Mouse (Mus musculus): ENCODE results near the gene Mrpl4. TPM values are rescaled to one million over a fixed set of nuclear protein-coding genes. Genes with fewer than 3 reads are reported as not detected.
A peak's percentile ranks its signal among the peaks of the same experiment; 100 is the strongest.

The Mrpl4 gene
- total RNA-seq (2017), result 26.6 and 35.2 TPM in 2 replicates

DNA sequence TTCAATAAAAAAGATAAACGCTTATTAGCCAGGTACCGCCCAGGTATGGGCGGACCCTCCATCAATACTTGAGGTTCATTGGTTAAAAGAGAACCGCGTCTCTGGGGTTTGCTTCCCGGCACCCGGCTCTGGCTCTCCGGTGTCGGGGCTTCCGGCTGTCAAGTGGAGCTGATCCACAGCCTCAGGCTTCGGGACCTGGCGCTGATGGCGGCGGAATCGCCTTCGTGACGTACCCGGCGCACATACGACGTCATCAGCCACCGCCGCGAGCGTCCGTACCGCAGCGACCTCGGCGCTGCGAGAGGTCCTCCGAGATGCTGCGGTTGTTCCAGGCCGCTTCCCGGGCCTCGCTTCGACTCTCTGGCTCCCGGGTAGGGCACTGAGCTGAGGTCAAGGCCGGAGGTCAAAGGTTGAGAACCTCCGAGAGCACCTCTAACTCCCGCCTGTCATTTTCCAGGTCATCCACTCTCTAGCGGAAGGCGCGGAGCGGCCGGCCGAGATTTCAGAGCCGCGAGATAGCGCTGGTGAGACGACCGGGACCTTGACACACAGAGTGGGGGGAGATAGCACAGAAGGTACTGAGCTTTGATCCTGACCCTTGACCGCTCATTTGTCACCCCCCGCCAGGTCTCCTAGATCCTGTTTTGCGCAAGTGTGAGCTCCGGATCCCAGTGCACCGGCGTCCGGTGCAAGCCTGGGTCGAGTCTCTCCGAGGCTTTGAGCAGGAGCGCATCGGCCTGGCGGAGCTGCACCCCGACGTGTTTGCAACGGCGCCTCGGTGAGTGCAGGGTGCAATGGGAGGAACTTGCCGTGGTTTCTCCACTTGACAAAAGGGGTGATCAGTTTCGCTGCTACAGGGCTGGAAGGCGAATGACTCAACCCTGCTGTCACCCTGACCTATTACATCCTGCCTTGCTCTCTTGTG, at the start of gene Mrpl4:
Gene Mrpl4 (plus strand): TSS at position 112 of the 925 bp plus-strand sequence.
- peak; percentile 81 to 96 for ATAC-seq (replicated peaks in 1 of 2; ENCODE audit: insufficient read depth in 1 of 2, low FRiP score in 2 of 2, low TSS enrichment in 1 of 2, low read depth in 1 of 2, poor library complexity in 2 of 2, severe bottlenecking in 2 of 2)

DNA sequence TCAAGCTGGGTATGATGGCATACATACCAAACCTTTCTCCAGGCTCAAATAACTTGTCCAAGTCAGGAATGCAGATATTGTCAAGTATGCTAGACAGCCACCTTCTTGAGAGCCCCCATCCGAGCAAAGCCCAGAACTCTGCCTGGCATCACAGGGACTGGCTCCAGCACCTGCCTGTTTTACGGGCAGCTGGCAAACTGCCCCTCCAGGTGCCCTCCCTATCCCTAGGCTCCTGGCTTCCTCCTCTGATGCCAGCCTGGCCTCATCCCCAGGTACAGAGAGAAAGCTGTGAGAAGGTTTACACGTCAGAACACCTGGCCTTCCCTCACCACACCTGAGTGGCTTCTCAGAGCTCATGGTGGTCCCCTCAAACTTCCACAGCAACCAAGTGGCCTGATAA, 45.5 kb upstream of the Mrpl4 start:
- ATAC-seq (replicated peaks in 1 of 2; ENCODE audit: insufficient read depth in 1 of 2, low FRiP score in 2 of 2, low TSS enrichment in 1 of 2, low read depth in 1 of 2, poor library complexity in 2 of 2, severe bottlenecking in 2 of 2), result no peak

DNA sequence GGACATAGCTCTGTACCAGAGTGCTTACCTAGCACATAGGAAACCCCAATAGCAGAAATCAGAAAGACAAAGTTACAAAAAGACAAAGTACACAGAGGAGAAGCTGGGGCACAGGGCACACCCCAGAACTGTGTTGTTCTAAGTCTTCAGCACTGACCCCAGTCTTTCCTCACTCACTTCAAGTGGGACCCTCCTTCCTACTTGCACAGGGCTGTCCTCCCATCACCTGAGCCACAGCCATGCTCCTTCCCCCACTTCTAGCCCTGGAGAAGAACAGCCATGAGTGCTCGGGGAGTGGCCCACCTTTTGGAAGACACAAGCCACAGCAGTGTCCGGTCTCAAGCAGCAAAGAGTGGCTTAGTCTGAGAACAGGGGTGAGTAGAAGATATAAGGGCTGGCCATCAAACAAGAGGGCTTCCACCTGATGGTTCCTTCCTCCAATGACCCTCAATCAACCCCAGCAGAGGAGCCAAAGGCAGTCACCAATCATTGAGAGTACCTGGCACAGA, 43.1 kb upstream of the Mrpl4 start, which contains the start of gene Dnmt1:
Gene Dnmt1 (minus strand): TSS at position 459 of the 509 bp plus-strand sequence.
- ATAC-seq (replicated peaks in 1 of 2; ENCODE audit: insufficient read depth in 1 of 2, low FRiP score in 2 of 2, low TSS enrichment in 1 of 2, low read depth in 1 of 2, poor library complexity in 2 of 2, severe bottlenecking in 2 of 2), result no peak

DNA sequence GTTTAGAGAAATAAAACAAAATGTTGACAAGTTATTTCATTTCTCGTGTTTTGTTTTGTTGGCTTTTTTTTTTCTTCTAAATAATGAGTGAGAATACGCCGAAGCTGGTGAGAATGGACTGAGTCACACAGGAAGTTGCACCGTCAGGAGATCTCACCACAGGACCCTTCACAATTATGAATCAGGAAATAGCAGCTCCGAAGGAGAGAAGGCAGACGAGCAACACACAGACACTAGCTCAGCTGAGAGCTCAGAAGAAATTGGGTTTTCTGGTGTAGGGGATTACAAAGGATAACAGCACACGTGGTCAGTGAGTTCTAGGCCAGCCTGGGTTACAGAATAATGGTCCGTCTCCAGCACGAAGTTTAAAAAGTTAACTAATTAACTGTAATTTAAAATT, 41.0 kb upstream of the Mrpl4 start:
- ATAC-seq (replicated peaks in 1 of 2; ENCODE audit: insufficient read depth in 1 of 2, low FRiP score in 2 of 2, low TSS enrichment in 1 of 2, low read depth in 1 of 2, poor library complexity in 2 of 2, severe bottlenecking in 2 of 2), result peak; percentile 79 to 89

DNA sequence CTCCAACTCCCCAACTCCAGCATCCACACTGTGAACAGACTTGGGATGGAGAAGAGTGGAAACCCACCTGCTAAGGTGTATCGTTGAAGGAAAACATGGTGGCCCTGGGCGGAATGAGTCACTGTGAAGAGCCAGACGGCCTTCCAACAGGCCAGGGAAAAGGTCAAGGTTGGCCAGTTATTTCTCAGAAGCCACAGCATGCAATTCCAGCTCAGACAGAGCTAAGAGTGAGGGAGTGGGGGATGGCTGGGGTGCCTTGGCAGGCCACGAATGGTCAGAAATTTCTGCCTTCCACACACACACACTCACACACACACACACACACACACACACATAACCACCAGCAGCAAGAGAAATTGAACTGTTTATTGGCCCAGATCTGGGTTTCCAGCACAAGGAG, 36.9 kb upstream of the Mrpl4 start:
- no peak for ATAC-seq (replicated peaks in 1 of 2; ENCODE audit: insufficient read depth in 1 of 2, low FRiP score in 2 of 2, low TSS enrichment in 1 of 2, low read depth in 1 of 2, poor library complexity in 2 of 2, severe bottlenecking in 2 of 2)

DNA sequence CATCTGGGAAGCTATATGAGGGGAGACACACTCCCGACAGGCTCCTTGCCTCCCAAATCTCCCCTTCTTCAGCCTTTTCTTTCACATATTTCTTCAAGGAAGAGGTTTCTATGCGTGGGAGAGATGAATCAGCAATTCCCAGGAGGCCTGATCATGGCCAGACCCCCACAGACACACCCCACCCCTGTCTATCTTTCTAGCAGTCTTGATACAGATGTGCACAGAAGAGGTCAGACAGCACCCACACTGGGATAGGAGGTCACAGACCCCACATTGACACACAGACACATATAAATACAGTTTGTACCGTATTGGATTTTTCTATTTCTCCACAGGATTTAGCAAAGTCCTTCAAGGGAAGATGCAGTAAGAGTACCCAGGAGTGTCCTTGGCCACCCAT, 36.5 kb upstream of the Mrpl4 start:
- no peak for ATAC-seq (replicated peaks in 1 of 2; ENCODE audit: insufficient read depth in 1 of 2, low FRiP score in 2 of 2, low TSS enrichment in 1 of 2, low read depth in 1 of 2, poor library complexity in 2 of 2, severe bottlenecking in 2 of 2)

DNA sequence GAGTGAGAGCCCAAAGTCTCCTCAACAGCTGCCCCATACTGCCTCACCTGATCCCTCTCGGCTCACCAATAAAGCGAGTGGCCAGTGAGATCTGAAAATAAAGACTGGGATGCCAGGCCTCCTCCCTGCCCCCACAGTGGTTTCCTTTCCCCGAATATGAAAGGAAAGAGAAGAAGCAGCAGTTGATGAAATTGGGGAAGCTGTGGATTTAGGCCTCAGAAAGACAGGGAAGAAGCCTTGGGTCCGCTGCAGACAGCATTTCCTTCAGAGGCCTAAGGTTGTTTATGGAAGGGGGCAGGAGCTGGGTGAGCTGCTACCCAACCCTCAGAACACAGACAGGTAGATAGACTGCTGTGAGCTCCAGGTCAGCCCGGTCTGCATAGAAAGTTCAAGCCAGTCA, 35.8 kb upstream of the Mrpl4 start:
- no peak for ATAC-seq (replicated peaks in 1 of 2; ENCODE audit: insufficient read depth in 1 of 2, low FRiP score in 2 of 2, low TSS enrichment in 1 of 2, low read depth in 1 of 2, poor library complexity in 2 of 2, severe bottlenecking in 2 of 2)

DNA sequence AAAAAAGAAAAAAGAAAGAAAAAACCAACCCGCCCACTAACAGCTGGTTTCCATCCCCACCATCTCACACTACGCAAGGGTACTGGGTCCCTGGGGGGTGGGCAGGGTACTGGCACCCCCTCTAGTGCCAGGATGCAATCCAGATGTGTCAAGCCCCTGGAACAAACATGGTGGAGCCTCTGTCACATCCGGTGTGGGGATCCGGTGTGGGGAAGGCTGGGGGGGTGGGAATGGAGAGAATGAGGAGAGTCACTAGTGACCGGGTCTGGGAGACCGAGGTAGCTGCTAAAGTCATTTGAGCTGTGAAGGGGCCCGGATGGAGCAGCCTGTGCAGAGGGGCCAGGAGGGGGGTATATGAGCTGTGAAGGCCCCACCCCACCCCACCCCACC, 30.8 kb upstream of the Mrpl4 start:
- no peak for ATAC-seq (replicated peaks in 1 of 2; ENCODE audit: insufficient read depth in 1 of 2, low FRiP score in 2 of 2, low TSS enrichment in 1 of 2, low read depth in 1 of 2, poor library complexity in 2 of 2, severe bottlenecking in 2 of 2)

DNA sequence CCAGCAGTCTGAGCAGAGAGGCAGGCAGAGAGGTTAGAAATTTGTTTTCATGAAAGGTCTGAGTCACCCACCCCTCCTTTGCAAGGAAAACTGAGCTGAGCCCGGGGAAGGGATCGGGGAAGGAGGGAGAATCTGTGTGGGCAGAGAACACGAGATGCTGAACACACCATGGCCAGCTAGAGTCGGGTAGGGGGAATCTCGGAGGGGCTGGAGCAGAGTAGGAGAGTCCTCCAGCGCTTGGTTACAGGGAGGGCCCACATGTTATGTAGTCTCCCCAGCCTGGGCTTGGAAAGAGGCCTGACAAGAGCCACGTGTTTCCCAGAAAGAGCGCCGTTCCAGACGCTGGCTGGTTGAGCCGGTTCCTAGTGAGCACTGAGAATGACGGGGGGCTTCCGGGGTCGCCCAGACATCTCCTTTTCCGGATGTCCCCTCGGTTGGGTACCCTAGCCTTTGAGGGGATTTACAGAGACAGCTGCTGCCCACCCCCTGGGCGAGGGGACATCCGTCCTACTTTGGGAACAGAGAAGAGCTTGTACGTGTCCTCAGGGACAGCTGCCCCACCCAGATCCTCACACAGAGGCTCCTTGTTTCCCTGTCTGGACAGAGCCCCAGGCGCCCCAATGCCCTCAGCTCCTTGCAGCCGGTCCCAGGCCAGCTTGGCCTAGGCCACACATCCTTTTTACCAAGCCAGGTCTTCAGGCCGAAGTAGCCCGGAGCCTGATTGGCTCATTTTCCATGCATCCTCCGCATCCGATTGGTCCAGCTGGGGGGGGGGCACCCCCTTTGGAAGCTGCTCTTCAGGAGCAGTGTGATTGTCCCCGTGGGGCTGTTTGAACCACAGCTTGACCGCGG, 30.2 kb upstream of the Mrpl4 start:
- ATAC-seq (replicated peaks in 1 of 2; ENCODE audit: insufficient read depth in 1 of 2, low FRiP score in 2 of 2, low TSS enrichment in 1 of 2, low read depth in 1 of 2, poor library complexity in 2 of 2, severe bottlenecking in 2 of 2), result no peak

DNA sequence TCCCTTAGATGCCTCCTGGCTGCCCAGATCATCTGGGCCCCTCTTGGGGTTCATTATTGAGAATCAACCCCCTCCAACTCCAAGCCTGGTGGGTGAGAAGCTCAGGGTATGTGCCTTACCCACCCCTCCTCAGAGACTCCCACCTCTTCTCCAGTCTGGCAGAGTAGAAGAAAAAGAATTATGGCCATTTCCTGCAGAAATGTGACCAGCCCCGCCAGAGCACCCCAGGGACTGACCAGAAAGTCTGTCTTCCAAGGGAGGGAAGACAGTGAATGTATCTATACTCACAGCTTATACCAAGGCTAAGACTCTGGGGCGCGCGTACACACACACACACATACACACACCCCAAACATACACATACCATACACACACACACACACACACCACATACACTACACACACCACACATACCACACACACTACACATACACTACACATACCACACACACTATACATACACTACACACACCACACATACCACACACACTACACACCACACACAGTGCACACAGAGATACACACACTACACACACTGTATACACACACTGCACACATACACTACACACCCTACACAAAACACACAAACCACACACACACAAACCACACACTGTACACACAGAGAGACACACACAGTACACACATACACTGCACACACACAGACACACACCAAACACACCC, 29.4 kb upstream of the Mrpl4 start:
- no peak for ATAC-seq (replicated peaks in 1 of 2; ENCODE audit: insufficient read depth in 1 of 2, low FRiP score in 2 of 2, low TSS enrichment in 1 of 2, low read depth in 1 of 2, poor library complexity in 2 of 2, severe bottlenecking in 2 of 2)

DNA sequence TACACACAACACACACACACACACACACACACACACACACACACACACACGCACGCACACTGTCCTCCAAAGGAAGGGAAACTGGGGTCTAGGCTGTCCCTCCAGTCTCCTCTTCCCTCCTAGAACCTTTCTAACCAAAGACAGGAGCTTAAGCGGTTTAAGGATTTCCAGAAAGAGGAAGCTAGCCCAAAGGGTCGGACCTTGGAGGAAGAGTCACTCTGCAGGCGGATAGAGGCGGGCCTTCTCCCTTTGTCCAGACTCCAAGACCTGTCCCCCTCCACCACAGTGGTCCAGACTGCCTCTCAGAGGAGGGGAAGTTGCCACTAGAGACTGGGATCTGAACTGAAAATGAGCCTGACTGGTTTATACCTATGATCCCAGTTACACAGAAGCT, 28.9 kb upstream of the Mrpl4 start:
- ATAC-seq (replicated peaks in 1 of 2; ENCODE audit: insufficient read depth in 1 of 2, low FRiP score in 2 of 2, low TSS enrichment in 1 of 2, low read depth in 1 of 2, poor library complexity in 2 of 2, severe bottlenecking in 2 of 2), result peak; percentile 47 to 54

DNA sequence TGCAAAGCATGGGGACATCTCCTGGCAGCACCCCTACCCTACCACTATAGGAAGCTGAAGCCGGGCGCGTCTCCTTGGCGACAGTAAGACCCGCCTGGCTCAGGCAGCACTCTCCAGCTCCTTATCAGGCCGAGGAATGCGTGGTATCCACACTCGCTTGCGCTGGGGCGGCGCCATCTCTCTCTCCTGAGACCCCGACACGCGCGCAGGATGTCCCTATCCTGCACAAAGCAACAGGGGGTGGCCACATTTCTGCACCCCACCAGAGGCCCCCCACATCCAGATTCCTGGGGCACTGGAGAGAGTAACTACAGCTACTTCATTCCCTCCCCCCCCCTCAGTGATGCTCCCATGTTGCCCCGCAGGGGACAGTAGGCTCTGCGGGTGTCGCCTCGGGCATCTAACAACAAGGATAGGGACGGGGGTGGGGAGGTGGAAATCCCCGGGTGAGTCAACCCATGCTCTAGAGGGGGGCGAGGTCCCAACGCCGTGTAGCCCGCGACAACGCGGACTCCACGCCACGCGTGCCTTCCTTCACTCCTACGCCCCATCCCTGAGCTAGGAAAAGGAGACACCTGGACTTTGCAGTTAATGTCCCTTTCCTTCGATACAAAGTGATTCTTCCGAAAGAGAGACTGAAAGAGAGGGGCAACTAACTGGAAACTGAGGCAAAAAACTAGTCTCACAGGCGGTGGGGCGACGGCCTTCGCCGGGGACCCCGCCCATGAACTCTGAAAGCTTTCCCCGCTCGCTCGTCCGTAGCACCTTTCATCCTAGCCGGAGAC, 26.9 kb upstream of the Mrpl4 start:
- ATAC-seq (replicated peaks in 1 of 2; ENCODE audit: insufficient read depth in 1 of 2, low FRiP score in 2 of 2, low TSS enrichment in 1 of 2, low read depth in 1 of 2, poor library complexity in 2 of 2, severe bottlenecking in 2 of 2), result 0 out of 4 replicates have a peak, but pooled peaks of 1 of the 2 experiments have one; percentile 3

DNA sequence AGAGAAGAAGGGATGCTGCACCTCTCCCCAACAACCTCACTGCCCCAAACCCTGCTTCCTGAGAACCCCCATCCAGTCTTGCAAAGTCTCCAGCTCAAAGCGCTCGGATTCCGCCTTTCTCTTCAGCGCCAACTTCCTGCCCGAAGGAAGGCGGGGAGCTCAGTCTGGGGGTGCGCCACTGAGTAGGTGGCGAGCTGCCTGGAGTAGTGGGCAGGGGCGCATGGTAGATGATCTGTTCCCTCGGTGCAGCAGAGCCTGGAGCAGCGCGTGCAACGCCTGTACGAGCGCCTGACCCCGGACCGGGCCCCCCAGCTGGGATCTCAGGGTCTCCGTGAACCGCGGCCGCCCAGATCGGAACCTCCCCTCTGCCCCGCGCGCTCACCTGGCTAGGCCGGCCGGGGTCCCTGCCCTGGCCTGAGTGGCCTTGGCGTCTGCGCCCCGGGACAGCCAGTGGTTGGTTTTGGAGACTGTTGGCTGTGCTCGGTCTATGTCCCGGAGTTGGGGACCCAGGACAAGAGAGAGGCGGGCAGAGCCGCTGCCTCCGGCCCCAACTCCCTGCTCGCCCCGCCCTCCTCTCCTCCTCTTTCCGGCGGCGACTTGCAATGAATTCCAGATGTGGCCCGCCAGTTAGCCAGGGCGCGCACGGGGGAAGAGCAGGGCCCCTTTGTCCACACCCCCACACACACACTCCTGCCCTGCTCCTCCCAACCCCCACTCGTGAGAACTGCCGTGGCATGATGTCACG, 26.1 kb upstream of the Mrpl4 start, which contains the start of gene S1pr2:
Gene S1pr2 (minus strand): TSS at position 566 of the 745 bp plus-strand sequence.
- peak; percentile 73 to 82 for ATAC-seq (replicated peaks in 1 of 2; ENCODE audit: insufficient read depth in 1 of 2, low FRiP score in 2 of 2, low TSS enrichment in 1 of 2, low read depth in 1 of 2, poor library complexity in 2 of 2, severe bottlenecking in 2 of 2)

DNA sequence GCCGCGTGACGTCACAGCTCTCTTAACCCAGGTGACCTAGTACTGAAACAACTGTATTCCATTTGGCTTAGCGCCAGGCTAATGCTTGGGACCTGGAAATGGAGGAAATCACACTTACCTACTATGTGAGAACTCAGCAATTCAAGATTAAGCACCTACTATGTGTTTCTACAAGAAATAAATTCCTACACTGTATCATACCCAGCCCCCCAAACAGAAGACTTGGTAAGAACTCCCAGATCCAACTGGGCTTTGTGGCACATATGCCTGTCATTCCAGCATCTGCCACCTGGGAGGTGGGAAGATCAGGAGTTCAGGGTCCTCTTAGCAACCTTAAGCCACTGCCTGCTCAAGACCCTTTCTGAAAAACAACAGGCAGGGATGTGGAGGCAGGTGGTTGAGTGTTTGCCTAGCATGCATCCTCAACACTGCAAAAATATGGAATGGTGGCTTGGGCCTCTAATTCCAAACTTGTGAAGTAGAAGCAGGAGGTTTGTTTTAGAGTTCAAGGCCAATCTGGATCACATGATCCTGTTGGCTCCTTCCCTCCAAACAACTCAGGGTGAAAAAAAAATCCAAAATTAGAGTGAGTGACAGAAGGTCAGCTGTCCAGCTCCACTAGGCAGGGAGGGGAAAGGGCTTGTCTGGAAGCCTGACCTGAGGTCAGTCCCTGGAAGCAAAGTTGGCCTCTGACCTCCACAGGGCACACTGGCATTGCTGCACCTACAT, 25.4 kb upstream of the Mrpl4 start:
- ATAC-seq (replicated peaks in 1 of 2; ENCODE audit: insufficient read depth in 1 of 2, low FRiP score in 2 of 2, low TSS enrichment in 1 of 2, low read depth in 1 of 2, poor library complexity in 2 of 2, severe bottlenecking in 2 of 2), result no peak

DNA sequence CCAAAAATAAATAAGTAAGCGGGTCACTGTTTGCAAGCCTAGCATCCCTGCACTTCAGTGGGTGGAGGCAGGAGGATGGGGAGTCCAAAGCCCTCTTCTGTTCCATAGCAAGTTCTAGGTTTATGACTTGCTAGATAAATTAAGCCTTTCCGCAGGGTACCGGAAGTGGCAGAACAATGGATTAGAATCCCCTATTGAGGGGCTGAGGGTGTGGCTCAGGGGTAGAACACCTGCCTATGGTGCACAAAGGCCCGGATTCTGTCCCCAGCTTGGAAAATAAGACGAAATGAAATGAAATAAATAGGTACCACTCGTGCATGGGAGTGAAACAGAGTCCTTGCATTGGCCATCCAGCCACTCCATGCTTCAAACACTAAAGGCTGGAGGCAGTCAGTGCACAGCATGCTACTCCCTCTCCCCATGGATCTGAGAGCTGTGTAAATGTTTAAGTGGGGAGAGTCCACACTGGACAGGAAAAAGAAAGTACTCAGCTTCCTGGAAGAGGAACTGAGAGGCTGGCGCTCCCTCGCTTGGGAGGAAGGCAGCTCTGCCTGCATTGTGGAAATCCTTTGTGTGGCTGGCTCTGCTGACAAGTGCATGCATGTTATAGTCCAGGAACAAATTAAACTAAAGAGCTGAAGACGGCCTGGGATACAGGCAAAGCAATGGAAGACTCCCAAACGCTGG, 24.0 kb upstream of the Mrpl4 start:
- ATAC-seq (replicated peaks in 1 of 2; ENCODE audit: insufficient read depth in 1 of 2, low FRiP score in 2 of 2, low TSS enrichment in 1 of 2, low read depth in 1 of 2, poor library complexity in 2 of 2, severe bottlenecking in 2 of 2), result no peak
